Mouse (Mus musculus): ENCODE measurements around the gene AA986860.

GRCm38 (mm10) chr1:130764027-130764461 lies 32.3 kb downstream of the AA986860 start:
- TF ChIP-seq CTCF (IDR thresholded peaks at IDR 0.05; ENCODE audit: low read depth, low read length) (no peak), POLR2A (IDR thresholded peaks at IDR 0.05; ENCODE audit: insufficient read depth, low read length) (no peak), EP300 (IDR thresholded peaks at IDR 0.05; ENCODE audit: insufficient read depth, low read depth, low read length) (no peak)

Measured in ES-Bruce4 (cell line).